Mouse (Mus musculus): ENCODE results near the gene Cyfip2. TPM values are rescaled to one million over a fixed set of nuclear protein-coding genes. Genes with fewer than 3 reads are reported as not detected.

The Cyfip2 gene
- polyA plus RNA-seq, 1 experiment from 2014 or later = 17.7 TPM

DNA sequence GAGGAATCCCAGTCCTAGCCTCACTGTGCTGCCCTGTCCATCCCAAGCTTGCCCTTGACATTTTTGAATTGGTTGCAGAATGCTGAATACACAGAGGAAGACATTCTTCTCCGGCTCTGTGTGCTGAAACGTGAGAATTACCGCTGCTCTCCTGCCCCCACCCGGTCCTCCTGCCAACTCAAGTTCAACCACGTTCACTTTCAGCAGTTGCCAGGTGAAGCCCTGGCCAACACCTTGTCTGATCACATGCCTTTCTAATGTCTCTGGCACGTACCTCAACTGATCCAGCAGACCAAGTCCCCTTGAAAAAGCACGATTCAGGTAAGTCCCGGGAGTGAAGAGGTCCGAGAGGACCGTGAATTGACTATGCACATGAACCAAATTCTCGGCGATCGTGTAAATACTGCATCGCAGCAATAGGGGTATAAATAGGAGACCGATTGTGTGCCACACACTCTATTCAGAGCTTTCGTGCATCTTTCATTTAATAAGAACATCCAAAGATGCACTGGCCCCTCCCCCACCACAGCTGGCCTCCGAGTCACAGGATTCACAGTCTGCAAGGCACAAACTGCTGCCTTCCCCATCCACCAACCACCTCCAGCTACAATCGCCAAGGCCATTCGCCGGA, 3.4 kb downstream of the Cyfip2 start:
- Histone ChIP-seq H3K9ac (replicated peaks; ENCODE audit: low read length) (no peak overlapping the region), H3K4me1 (ENCODE audit: insufficient read depth, low read length) (peaks cover 32% of the 10 kb centered on the region), H3K27ac (ENCODE audit: low read length) (no peak overlapping the region), H3K4me2 (replicated peaks; ENCODE audit: low read depth, low read length) (no peak overlapping the region), H3K9me3 (ENCODE audit: low read length) (no peaks in the 10 kb centered on the region), H3K4me3 (ENCODE audit: low read length) (no peak overlapping the region), H3K36me3 (ENCODE audit: insufficient read depth, low read length) (no peaks in the 10 kb centered on the region), H3K27me3 (ENCODE audit: insufficient read depth, low read length) (no peaks in the 10 kb centered on the region)
- ATAC-seq (ENCODE audit: low FRiP score, low TSS enrichment) = no peak
- WGBS = 78% methylated on average over 20 of the region's 20 CpGs

- no peak overlapping the region for H3K9ac ChIP-seq (replicated peaks; ENCODE audit: low read length)
- H3K9me3 ChIP-seq (ENCODE audit: low read length) = no peaks in the 10 kb centered on the region
- no peak overlapping the region for H3K4me3 ChIP-seq (ENCODE audit: low read length)
- no peak overlapping the region for H3K27ac ChIP-seq (ENCODE audit: low read length)
- WGBS = 84% methylated on average over 11 of the region's 11 CpGs
- no peak overlapping the region for H3K4me2 ChIP-seq (replicated peaks; ENCODE audit: low read depth, low read length)
- H3K36me3 ChIP-seq (ENCODE audit: insufficient read depth, low read length) = no peaks in the 10 kb centered on the region
- H3K27me3 ChIP-seq (ENCODE audit: insufficient read depth, low read length) = no peaks in the 10 kb centered on the region
- peaks cover 32% of the 10 kb centered on the region for H3K4me1 ChIP-seq (ENCODE audit: insufficient read depth, low read length)
- no peak for ATAC-seq (ENCODE audit: low FRiP score, low TSS enrichment)
These were observed 4.2 kb downstream of the Cyfip2 start for GRCm38 (mm10) chr11:46308271-46308974.

- no peak for ATAC-seq (ENCODE audit: low FRiP score, low TSS enrichment)
- no peaks in the 10 kb centered on the region for H3K27me3 ChIP-seq (ENCODE audit: insufficient read depth, low read length)
- H3K36me3 ChIP-seq (ENCODE audit: insufficient read depth, low read length) = no peaks in the 10 kb centered on the region
- 85% methylated on average over 7 of the region's 7 CpGs for WGBS
- no peak overlapping the region for H3K4me2 ChIP-seq (replicated peaks; ENCODE audit: low read depth, low read length)
- no peak overlapping the region for H3K4me3 ChIP-seq (ENCODE audit: low read length)
- H3K4me1 ChIP-seq (ENCODE audit: insufficient read depth, low read length) = peaks cover 30% of the 10 kb centered on the region
- H3K9ac ChIP-seq (replicated peaks; ENCODE audit: low read length) = no peak overlapping the region
- H3K9me3 ChIP-seq (ENCODE audit: low read length) = no peaks in the 10 kb centered on the region
- no peak overlapping the region for H3K27ac ChIP-seq (ENCODE audit: low read length)
These were observed 4.9 kb downstream of the Cyfip2 start for GRCm38 (mm10) chr11:46307768-46308167.

DNA sequence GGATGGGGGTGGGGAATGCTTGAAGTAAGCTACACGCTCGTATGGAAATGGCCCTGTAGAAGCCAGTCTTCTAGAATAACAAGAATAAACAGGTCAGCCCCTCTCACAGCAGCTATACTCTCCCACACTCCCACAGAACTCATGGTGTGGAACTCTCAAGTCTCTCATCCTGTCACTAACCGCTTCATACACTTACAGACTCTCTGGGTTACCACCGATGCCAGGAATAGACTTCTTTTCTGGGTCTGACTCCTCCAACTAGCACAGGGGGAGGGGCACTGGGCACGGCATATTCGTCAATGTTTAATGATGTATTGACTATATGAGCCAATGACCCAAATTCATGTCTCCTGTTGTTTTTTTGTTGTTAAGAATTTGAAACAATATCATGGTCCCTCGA, 5.9 kb downstream of the Cyfip2 start:
- peaks cover 27% of the 10 kb centered on the region for H3K4me1 ChIP-seq (ENCODE audit: insufficient read depth, low read length)
- H3K27me3 ChIP-seq (ENCODE audit: insufficient read depth, low read length) = no peaks in the 10 kb centered on the region
- H3K27ac ChIP-seq (ENCODE audit: low read length) = no peak overlapping the region
- no peaks in the 10 kb centered on the region for H3K9me3 ChIP-seq (ENCODE audit: low read length)
- no peaks in the 10 kb centered on the region for H3K36me3 ChIP-seq (ENCODE audit: insufficient read depth, low read length)
- H3K4me2 ChIP-seq (replicated peaks; ENCODE audit: low read depth, low read length) = no peak overlapping the region
- no peak for ATAC-seq (ENCODE audit: low FRiP score, low TSS enrichment)
- WGBS = 71% methylated on average over 7 of the region's 7 CpGs
- no peak overlapping the region for H3K4me3 ChIP-seq (ENCODE audit: low read length)
- H3K9ac ChIP-seq (replicated peaks; ENCODE audit: low read length) = no peak overlapping the region

GRCm38 (mm10) chr11:46305881-46306520, 6.7 kb downstream of the Cyfip2 start:
- no peak overlapping the region for H3K4me2 ChIP-seq (replicated peaks; ENCODE audit: low read depth, low read length)
- no peak overlapping the region for H3K9ac ChIP-seq (replicated peaks; ENCODE audit: low read length)
- H3K36me3 ChIP-seq (ENCODE audit: insufficient read depth, low read length) = no peaks in the 10 kb centered on the region
- H3K4me3 ChIP-seq (ENCODE audit: low read length) = no peak overlapping the region
- 68% methylated on average over 9 of the region's 9 CpGs for WGBS
- no peak for ATAC-seq (ENCODE audit: low FRiP score, low TSS enrichment)
- no peaks in the 10 kb centered on the region for H3K27me3 ChIP-seq (ENCODE audit: insufficient read depth, low read length)
- H3K27ac ChIP-seq (ENCODE audit: low read length) = no peak overlapping the region
- H3K9me3 ChIP-seq (ENCODE audit: low read length) = no peaks in the 10 kb centered on the region
- H3K4me1 ChIP-seq (ENCODE audit: insufficient read depth, low read length) = peaks cover 20% of the 10 kb centered on the region

DNA sequence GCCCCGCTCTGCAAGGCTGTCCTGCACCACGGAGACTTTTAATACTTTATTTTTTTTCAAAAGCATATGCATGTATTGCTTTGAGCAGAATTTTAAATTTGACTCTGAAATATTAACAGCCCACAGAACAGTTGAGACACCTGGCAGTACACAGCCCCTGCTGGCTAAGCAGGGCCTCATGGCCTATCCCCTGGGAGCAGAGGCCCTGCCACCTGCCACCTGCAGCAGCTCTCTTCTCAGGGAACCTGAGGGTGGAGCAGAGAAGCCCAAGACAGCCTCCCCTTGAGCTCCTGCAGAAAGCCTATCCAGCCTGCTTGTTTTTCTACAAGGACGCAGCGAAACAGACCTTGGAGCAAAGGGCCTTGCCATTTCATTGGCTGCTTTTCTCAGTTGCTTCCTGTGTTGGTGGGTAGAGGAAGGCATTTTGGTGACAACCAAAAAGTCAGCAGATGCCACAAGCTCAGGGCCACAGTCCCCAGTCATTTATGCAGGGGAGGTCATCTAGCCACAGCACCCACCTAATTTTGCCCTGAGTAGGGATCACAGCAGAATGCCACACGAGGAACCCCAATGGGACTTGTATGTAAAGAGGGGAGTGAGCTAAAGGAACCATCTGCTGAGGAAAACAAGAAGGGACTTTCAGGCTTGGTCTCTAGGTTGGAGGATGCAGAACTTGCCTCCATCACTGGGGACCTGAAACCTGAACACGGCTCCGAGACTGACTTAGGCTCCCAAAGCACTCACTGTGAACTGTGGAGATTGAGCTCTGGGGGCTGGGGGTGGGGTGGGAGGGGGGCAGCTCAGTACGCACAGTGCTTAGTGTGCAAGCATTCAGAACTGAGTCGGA, 7.6 kb downstream of the Cyfip2 start:
- 83% methylated on average over 9 of the region's 9 CpGs for WGBS
- Histone ChIP-seq H3K4me2 (replicated peaks; ENCODE audit: low read depth, low read length) (no peak overlapping the region), H3K27me3 (ENCODE audit: insufficient read depth, low read length) (no peaks in the 10 kb centered on the region), H3K9ac (replicated peaks; ENCODE audit: low read length) (no peak overlapping the region), H3K9me3 (ENCODE audit: low read length) (no peaks in the 10 kb centered on the region), H3K27ac (ENCODE audit: low read length) (no peak overlapping the region), H3K4me1 (ENCODE audit: insufficient read depth, low read length) (peaks cover 18% of the 10 kb centered on the region), H3K36me3 (ENCODE audit: insufficient read depth, low read length) (no peaks in the 10 kb centered on the region), H3K4me3 (ENCODE audit: low read length) (no peak overlapping the region)
- ATAC-seq (ENCODE audit: low FRiP score, low TSS enrichment) = no peak

DNA sequence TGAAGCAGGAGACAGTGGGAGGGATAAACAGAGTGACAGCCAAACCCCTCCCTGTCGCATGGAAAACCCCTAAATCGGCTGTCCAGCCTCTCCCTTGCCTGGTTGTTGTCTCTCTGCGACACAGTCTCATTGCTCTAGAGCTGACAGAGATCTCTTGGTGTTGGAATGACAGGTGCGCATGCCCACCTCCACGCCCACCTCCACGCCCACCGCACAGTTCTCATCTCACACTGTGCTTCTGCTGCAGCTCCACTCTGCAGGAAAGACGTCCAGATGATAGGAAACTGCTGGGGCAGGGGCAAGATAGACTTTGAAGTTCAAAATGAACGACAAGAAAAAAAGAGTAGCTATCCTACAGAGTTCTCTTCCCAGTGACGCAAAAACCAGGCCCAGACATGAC, 8.6 kb downstream of the Cyfip2 start:
- H3K27me3 ChIP-seq (ENCODE audit: insufficient read depth, low read length) = no peaks in the 10 kb centered on the region
- ATAC-seq (ENCODE audit: low FRiP score, low TSS enrichment) = no peak
- 81% methylated on average over 10 of the region's 10 CpGs for WGBS
- H3K9ac ChIP-seq (replicated peaks; ENCODE audit: low read length) = no peak overlapping the region
- no peak overlapping the region for H3K4me3 ChIP-seq (ENCODE audit: low read length)
- H3K9me3 ChIP-seq (ENCODE audit: low read length) = no peaks in the 10 kb centered on the region
- no peak overlapping the region for H3K4me2 ChIP-seq (replicated peaks; ENCODE audit: low read depth, low read length)
- peaks cover 16% of the 10 kb centered on the region for H3K4me1 ChIP-seq (ENCODE audit: insufficient read depth, low read length)
- H3K36me3 ChIP-seq (ENCODE audit: insufficient read depth, low read length) = no peaks in the 10 kb centered on the region
- H3K27ac ChIP-seq (ENCODE audit: low read length) = no peak overlapping the region

- no peak overlapping the region for H3K4me2 ChIP-seq (replicated peaks; ENCODE audit: low read depth, low read length)
- H3K9ac ChIP-seq (replicated peaks; ENCODE audit: low read length) = no peak overlapping the region
- H3K27me3 ChIP-seq (ENCODE audit: insufficient read depth, low read length) = no peaks in the 10 kb centered on the region
- no peak overlapping the region for H3K27ac ChIP-seq (ENCODE audit: low read length)
- no peaks in the 10 kb centered on the region for H3K9me3 ChIP-seq (ENCODE audit: low read length)
- H3K36me3 ChIP-seq (ENCODE audit: insufficient read depth, low read length) = no peaks in the 10 kb centered on the region
- 92% methylated on average over 9 of the region's 9 CpGs for WGBS
- no peak for ATAC-seq (ENCODE audit: low FRiP score, low TSS enrichment)
- peaks cover 25% of the 10 kb centered on the region for H3K4me1 ChIP-seq (ENCODE audit: insufficient read depth, low read length)
- no peak overlapping the region for H3K4me3 ChIP-seq (ENCODE audit: low read length)
These were observed 10.2 kb downstream of the Cyfip2 start for GRCm38 (mm10) chr11:46302471-46302870.

- no peak for ATAC-seq (ENCODE audit: low FRiP score, low TSS enrichment)
- 87% methylated on average over 23 of the region's 23 CpGs for WGBS
- H3K27ac ChIP-seq (ENCODE audit: low read length) = no peak overlapping the region
- no peak overlapping the region for H3K9ac ChIP-seq (replicated peaks; ENCODE audit: low read length)
- no peaks in the 10 kb centered on the region for H3K27me3 ChIP-seq (ENCODE audit: insufficient read depth, low read length)
- H3K4me3 ChIP-seq (ENCODE audit: low read length) = no peak overlapping the region
- no peak overlapping the region for H3K4me2 ChIP-seq (replicated peaks; ENCODE audit: low read depth, low read length)
- H3K4me1 ChIP-seq (ENCODE audit: insufficient read depth, low read length) = peaks cover 24% of the 10 kb centered on the region
- H3K36me3 ChIP-seq (ENCODE audit: insufficient read depth, low read length) = no peaks in the 10 kb centered on the region
- no peaks in the 10 kb centered on the region for H3K9me3 ChIP-seq (ENCODE audit: low read length)
These were observed 10.9 kb downstream of the Cyfip2 start for GRCm38 (mm10) chr11:46301579-46302248.
